Mouse (Mus musculus) thymus, postnatal 10 days (tissue): ENCODE measurements around the gene Drc7.

Experiments
- DNase-seq, 2 experiments: peaks; one replicate each; pipeline ENCODE4 v3.0.0; 2021; ENCODE audit warnings: low spot score in 2 of 2

The Drc7 gene

GRCm38 (mm10) chr8:95054927-95055510 is at the start of gene Drc7:
Gene Drc7 (plus strand): TSS chr8:95055103.
- DNase-seq, result no peak

DNA sequence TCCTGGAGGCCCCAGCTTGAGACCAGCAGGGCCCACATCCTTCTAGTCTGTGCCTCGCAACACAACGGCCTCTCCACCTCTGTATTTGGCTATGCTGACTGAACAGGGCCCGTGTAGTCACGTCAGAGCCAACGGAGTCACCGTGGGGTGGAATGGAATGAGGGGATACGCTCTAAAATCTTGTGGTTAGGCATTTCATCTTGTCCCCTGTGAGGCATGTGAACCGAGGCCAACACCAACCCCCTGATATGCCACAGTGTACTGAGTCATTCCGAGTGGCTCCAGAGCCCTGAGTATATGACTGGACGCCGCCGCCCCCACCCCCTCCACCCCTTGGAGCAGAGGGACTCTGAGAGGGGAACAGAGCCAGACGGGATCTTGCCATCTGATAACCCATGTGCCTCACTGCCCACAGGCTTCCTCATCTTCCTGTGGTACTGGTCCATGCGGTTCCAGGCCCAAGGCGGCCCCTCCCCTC is 42.4 kb upstream of the Drc7 start:
- no peak for DNase-seq

DNA sequence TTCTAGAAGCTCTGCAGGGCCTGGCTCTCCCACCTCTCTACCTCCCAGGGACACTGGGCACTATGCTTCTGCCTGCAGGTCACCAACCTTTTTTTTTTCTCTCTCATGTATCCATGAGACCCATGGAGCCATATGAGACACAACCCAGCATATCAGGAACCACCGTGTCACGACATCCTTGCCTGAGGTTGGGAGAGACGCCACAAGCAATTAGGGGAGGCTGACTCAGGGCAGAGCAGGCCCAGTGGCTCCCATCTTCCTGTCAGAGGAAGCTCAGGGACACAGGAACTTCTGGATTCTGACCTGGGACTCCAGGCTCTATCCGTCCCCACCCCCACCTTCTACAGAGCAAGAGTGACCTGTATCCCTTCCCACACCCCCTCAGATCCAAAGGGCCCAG is 39.0 kb upstream of the Drc7 start:
- DNase-seq, result no peak

GRCm38 (mm10) chr8:95016684-95017083 is 38.2 kb upstream of the Drc7 start:
- DNase-seq, result no peak

DNA sequence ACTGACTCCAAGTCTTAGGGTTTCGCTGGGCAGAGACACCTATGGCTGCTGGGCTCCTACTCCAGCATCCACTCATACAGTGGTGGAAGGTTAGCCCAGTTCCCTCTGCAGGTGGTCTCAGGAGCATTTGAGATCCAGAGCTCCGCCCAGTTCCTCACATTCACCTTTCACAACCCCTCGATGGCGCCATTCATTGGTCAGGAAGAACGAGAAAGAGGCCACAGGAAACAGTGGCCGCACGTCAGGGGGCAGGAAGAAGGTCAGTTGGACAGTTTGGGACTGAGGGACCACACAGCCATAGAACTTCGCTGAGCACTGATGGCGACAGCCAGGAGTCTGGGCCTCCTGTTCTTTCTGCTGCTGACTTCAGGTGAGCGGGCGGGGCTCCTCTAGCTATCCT is 37.5 kb upstream of the Drc7 start, which contains the start of gene Adgrg3:
TSS of gene Adgrg3 (plus strand) at position 242 of the 400 bp plus-strand sequence.
- no peak for DNase-seq

DNA sequence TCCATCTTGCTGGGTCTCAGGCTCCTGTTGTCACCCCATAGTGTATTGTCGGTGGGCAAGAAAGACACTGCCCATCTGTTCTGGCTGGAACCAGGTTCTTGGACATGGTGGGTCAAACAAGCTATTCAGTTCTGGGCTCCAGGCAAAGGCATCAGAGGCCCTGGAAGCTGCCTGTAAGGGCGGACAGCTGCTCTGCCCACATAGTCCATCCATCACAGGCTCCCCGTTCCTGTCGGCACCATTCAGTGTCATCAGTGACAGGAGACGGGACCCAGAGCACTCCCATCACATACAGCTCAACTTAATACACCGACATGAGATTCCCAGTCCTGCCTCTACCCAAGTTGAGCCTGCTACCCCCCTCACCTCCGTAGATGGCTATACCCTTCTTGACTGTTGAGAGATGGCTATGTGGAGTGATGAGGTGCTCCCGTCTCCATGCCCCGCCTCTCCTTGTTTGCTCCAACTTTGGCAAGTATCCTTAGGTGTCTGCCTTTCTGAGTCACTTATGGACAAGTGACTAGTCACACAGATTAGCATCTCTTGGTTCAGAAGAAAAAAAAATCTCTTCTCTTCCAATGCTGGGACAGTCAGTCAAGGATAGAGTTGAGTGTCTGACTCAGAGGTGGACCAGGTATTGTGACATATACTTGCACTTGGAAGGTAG is 36.8 kb upstream of the Drc7 start:
- no peak for DNase-seq

- DNase-seq, result peak; percentile 53 to 57
These were observed 34.6 kb upstream of the Drc7 start for GRCm38 (mm10) chr8:95020293-95020777.

- DNase-seq, result no peak
These were observed 34.1 kb upstream of the Drc7 start for GRCm38 (mm10) chr8:95020821-95021220.

DNA sequence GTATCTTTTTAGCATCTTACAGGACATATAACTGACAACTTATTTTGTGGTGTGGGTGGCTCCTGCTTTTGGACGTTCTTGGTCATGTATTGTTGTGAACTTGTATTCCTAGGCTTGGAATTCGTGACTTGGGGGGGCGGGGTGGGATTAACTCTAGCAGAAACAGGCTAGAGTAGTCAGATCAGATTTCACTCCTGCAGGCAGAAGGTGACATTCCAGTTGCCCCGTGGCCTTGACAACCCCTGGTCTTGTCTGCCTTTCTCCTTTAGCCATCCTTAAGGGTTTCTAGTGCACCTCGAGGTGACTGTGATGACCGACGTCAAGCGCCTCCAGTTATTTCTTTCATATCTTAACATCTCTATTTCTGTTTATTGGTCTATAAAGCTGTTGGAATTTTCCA is 31.7 kb upstream of the Drc7 start:
- no peak for DNase-seq

DNA sequence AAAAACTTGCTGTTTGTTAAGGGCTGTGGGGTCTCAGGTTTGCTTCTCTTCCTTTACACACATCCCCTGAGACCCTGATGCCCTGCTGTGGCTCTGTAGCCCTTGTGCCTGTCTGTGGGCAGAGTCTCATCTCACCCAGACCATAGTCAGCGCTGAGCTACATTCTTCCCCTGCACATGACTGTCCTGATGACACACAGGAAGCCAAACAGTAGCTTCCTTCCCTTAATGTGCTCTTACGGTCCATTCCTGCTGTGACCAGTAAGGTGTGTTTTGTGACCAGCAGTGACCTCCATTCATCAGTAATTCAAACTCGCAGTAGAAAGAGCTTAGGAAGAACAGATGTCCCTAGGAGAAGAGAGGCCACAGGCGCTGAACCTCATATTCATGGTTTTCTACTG is 30.5 kb upstream of the Drc7 start:
- no peak for DNase-seq

GRCm38 (mm10) chr8:95025421-95025820 is 29.5 kb upstream of the Drc7 start:
- peak in 1 of 2 experiments; percentile 47 for DNase-seq

GRCm38 (mm10) chr8:95028391-95028790 is 26.5 kb upstream of the Drc7 start:
- DNase-seq, result peak in 1 of 2 experiments; percentile 36

DNA sequence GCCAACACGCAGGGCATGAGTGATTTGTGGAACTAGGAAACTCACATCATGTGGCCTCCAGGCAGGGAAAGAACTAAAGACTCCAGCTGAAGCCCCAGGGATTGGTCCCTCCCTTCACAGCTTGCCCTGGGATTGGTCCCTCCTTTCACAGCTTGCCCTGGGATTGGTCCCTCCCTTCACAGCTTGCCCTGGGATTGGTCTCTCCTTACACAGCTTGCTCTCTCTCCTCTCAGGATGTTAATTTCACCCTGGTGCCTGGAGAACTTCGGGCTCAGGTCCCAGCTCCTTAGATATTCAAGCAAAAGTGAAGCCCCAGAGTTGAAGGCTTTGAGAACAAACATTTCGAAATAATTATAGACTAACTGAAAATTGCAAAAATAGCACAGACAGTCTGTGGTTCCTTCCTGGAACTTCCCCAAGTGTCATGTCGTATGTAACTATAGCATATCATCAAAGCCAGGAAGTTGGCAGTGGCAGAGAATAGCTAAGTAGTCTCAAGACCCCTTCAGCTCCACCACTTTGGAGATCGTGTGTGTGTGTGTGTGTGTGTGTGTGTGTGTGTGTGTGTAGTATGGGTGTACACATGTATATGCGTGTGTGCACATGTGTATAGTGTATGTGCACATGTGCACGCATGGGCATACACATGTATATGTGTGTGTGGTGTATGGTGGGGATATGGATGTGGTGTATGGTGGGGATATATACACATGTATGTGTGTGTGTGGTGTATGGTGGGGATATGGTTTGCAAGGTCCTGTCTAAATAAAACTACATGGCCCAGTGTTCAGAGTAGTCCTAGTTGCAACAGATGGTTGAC is 17.6 kb upstream of the Drc7 start:
- DNase-seq, result no peak

DNA sequence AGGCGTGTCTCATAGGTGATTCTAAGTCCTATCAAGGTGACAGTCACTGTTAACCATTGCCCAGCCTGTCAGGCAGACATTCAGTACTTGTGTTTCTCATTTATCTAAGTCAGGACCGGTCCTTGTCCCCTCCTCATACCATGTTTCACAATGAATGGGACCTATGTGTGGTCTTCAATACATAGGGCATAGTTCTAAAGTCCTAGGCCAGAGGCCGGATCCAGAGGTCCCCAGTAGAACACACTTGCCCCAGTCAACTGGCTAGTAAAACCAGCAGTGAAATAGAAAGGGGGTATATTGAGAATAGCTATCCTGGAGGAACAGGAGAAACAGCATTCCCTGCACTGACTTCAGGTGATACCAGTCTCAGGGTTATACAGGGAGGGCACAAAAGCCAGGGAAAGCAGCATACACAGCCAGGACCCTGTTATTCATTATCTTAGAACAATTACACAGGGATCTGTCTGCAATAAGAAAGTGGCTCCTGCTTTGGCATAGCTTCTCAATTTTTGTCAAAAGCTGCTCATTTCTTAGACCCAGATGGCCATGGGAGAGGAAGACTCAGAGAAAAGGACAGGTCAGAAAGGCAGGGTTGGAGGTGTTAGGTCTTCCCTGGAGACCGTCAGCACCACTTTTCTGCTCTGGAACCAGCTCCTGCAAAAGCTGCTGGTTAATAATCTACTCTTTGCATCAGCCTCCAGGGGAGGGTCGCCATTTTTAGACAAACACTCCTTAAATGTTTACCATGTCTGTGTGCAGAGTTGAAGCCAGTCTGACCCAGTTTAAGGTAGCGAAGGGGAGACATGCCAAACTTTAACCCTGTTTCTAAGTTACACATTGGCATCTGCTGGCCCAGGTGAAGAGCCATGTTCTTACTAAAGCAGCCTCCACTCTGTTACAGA is 12.8 kb upstream of the Drc7 start:
- DNase-seq, result no peak

- no peak for DNase-seq
These were observed 10.1 kb upstream of the Drc7 start for GRCm38 (mm10) chr8:95044811-95045210.

GRCm38 (mm10) chr8:95046982-95047381 is 7.9 kb upstream of the Drc7 start:
- no peak for DNase-seq

- DNase-seq, result no peak
These were observed 6.8 kb upstream of the Drc7 start for GRCm38 (mm10) chr8:95047884-95048680.

GRCm38 (mm10) chr8:95049636-95050035 is 5.3 kb upstream of the Drc7 start:
- no peak for DNase-seq

- DNase-seq, result no peak
These were observed 465 bp upstream of the Drc7 start for GRCm38 (mm10) chr8:95054438-95054837.

- no peak for DNase-seq
These were observed 1.5 kb downstream of the Drc7 start for GRCm38 (mm10) chr8:95056414-95056813.

- DNase-seq, result no peak
These were observed 3.8 kb downstream of the Drc7 start for GRCm38 (mm10) chr8:95058661-95059060.
